Mouse (Mus musculus): Measurements from ENCODE around the gene Wdfy4. TPM values are rescaled to one million over a fixed set of nuclear protein-coding genes. Genes with fewer than 3 reads are reported as not detected.

The Wdfy4 gene
- total RNA-seq, 2 experiments from 2014 or later = 2.8 to 5.9 TPM

- no peak for DNase-seq (ENCODE audit: low spot score in 2 of 2)
These were observed 5.3 kb upstream of the Wdfy4 start for GRCm38 (mm10) chr14:33190646-33191045.

DNA sequence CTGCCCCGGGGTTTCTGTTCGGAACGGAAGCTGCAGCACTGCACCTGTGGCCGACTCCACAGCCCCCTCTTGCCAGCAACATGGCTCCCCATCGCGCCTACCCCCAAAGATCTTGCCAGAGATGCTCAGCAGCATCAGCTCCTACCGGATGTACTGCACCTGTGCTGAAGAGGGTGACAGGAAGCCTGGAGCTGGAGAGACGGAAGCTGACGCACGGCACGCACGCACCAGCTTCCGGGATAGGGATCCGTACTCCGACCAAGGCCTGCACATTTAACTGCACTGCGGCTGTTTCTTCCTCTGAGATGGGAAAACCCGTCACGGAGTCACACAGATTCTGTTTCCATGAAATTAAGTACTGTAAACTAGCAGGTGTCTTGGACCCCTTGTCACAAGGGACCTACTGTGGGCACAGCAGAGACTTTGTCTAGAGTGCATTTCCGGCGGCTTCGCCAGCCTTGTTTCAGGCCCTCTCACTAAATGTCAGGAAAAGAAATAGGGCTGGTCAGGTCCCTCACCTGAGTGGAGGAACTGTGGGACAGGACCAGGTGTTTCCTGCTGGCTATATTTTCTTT, 4.6 kb upstream of the Wdfy4 start:
- no peak for DNase-seq (ENCODE audit: low spot score in 2 of 2)

- DNase-seq (ENCODE audit: low spot score in 2 of 2) = no peak
These were observed 3.9 kb upstream of the Wdfy4 start for GRCm38 (mm10) chr14:33189230-33189629.

DNA sequence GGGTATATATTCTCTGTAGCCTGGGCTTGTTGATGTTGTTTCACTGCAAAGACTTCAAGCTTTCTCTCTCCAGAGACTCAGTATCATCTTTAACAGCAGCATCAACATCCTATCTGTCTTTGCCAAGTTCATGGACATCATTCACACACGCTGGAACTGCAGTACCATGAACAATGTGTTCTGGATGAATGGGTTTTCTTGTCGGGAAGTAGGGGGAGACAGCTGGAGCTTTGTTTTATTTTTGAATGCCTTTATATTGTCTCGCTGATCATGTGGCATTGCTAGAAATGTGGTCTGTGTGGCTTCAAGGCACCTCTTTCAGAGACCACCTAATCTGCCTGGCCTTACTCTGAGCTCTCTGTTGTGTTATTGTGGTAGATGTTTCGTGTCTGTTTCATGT, 1.9 kb upstream of the Wdfy4 start:
- no peak for DNase-seq (ENCODE audit: low spot score in 2 of 2)

- DNase-seq (ENCODE audit: low spot score in 2 of 2) = no peak
These were observed 5.2 kb downstream of the Wdfy4 start for GRCm38 (mm10) chr14:33180102-33180501.

DNA sequence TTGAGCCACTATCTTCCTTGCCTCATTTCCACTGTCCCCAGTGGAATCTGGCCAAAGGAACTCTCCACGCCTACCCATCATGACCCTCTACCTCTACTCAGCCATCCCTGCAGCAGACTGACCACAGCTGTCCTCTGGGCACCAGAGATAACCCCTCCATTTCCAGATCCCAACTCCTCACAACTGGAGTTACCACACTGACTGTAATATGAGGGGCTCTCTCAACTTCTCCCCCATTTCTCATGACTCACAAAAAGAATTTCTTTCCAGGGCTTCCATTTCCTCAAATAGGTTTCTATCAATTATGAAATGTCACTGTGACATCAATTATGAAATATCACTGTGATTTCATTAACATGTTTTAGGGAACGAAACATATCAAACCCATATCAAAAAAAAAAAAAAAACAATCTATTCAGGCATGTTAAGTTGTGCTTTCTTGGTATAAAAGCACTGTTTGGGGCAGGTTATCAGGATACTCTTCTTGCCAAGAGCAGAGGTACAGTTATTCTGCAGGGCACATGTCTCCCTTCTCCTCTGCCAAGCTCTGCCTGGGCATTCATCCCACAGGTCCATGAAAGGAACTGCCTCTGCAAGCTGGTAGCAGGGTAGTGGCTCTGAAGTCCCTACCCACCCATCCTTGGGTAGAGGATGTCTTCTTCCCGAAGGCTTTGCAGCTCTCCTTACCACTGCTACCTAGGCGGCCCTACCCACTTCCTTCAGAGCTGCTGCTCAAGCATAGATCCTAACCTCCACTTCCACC, 10.1 kb downstream of the Wdfy4 start:
- DNase-seq (ENCODE audit: low spot score in 2 of 2) = no peak

- DNase-seq (ENCODE audit: low spot score in 2 of 2) = no peak
These were observed 13.4 kb downstream of the Wdfy4 start for GRCm38 (mm10) chr14:33171942-33172341.

DNA sequence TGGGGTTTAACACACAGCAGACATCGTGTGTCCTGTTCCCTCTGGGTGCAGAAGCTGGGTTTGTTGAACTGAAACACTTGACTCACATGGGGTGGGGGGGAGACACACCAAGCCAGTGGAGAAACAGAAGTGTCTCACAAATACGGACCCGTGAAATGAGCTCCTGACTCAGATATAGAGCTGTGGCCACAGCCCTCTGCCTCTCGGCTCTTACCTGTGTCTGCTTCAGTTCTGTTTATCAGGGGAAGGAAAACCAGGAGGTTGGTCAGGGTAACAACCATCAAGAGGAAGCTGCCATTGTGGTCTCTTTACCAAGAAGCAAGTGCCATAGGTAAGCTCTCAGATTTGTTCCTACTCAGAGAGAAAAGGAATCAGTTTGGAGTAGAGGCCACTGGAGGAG, 16.6 kb downstream of the Wdfy4 start:
- no peak for DNase-seq (ENCODE audit: low spot score in 2 of 2)

- no peak for DNase-seq (ENCODE audit: low spot score in 2 of 2)
These were observed 23.1 kb downstream of the Wdfy4 start for GRCm38 (mm10) chr14:33162238-33162637.

- DNase-seq (ENCODE audit: low spot score in 2 of 2) = no peak
These were observed 27.0 kb downstream of the Wdfy4 start for GRCm38 (mm10) chr14:33158268-33158667.

DNA sequence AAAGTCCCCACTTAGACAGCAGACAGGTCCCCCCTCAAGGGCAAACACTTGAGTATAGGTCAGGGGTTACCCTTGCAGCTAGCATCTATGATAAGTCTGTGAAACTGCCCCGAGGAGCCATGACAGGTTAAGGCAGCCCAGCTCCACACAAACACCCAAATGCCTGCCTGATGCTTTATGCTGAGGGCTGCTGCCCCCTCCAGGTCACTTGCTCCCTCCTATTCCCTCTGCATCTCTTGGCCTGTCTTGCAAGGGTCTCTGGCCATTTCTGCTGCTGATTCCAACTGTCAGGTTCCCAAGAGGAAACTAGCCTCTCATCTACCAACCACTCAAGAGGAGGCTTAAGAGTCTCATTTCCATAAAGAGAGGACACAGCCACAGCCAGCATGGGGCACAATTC, 32.4 kb downstream of the Wdfy4 start:
- no peak for DNase-seq (ENCODE audit: low spot score in 2 of 2)

DNA sequence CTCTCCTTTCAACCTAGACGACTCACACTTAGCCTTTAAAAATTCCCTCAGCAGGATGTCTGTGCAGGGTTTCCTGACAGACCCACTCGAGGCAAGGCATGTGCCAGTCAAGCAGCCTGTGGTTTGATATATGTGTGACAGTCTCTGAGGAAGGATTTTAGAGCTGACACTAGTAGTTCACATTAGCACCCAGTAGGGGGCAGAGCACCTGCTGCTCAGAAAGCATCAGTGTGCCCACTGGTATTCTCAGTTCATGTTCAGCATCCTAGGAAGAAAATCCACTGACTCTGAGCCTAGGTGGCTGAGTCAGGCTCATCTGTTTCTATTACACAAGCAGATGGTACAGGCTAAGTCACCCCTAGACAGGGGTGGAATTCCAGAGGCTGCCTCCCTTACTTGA, 39.0 kb downstream of the Wdfy4 start:
- DNase-seq (ENCODE audit: low spot score in 2 of 2) = no peak

DNA sequence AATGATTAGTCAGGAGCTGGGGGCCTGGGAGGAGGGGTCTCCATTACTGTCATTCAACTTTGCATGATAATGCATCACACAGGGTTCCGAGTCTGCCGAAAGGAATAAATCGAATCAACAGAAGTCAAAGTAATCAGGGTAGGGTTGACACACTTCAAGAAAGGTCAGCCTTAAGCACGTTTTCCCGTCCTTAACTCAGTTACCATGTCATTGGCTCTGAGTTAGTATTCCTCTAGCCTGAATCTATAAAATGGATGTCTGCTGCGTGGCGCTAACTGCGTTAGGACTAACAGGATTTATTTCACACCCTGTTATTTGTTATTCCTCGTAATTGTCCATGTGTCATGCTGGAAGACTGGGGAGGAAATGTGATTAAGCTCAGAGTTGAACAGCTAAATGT, 48.5 kb downstream of the Wdfy4 start:
- DNase-seq (ENCODE audit: low spot score in 2 of 2) = no peak

- DNase-seq (ENCODE audit: low spot score in 2 of 2) = no peak
These were observed 50.1 kb downstream of the Wdfy4 start for GRCm38 (mm10) chr14:33135170-33135569.

DNA sequence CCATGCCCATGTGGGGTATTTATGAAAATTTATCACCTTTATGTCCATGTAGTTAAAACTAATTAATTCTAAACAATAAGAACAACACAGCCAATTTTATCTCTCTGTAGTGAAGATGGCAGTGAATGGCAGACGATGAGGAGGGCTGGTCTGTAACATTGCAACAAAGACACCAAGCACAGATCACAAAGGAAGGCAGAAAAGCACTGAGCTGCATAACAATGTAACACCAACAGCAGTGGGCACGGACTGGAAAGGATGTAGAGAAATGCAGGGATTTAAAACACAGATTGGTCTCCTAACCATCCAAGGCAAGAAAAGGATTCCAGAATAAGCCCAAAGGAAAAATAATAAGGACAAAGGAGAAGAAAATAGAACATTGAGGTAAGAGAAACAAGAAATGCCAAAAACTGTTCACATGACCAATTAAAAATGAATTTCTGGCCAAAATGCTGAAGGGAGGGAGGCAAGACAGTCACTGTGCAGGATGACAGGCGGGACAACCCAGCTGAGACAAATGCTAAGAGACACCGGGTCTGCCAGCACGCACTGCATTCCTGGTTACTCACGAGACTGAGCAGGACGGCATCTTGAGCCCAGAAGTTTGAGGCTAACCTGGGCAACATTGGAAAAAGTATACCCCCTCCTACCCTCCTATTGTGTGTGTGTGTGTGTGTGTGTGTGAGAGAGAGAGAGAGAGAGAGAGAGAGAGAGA, 54.1 kb downstream of the Wdfy4 start:
- DNase-seq (ENCODE audit: low spot score in 2 of 2) = no peak

- DNase-seq (ENCODE audit: low spot score in 2 of 2) = no peak
These were observed 68.7 kb downstream of the Wdfy4 start for GRCm38 (mm10) chr14:33116590-33116989.

- no peak for DNase-seq (ENCODE audit: low spot score in 2 of 2)
These were observed 80.5 kb downstream of the Wdfy4 start for GRCm38 (mm10) chr14:33104809-33105208.

DNA sequence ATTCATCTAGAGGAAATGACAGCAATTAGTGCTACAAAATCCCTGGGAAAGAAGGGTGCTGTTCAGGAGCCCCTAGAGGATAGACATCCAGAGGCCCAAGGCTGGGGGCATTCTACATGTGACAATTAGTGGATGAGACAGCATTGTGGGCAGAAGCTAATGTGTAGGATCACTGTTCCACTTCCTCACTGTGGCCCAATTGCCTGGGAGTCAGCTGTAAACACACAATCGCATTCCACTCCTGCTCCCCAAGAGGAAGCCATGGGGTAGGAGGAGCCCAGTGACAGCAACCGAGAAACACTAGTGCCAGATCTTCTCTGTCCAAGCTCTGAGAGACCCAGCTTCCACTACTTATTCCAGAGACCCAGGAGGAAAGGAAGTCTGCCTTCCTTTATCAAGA, 83.7 kb downstream of the Wdfy4 start:
- DNase-seq (ENCODE audit: low spot score in 2 of 2) = no peak

DNA sequence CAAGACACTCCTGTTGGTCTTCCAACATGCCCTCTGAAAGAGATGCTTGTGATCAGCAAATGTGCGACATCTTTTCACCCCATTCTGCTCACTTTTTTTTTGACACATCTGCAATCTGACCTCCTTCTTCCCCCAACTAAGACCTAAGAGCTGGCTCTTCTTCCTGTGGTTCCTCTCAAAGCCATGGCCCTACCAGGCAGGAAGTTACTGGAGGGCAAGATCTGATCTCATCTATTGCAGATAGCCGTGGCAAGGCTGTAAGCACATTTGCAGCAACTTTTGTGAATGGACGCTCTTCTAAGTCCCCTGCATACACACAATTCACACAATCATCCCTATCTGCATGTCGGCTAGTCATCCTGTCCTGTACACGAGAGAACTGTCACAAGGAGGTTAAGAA, 85.4 kb downstream of the Wdfy4 start:
- no peak for DNase-seq (ENCODE audit: low spot score in 2 of 2)

- DNase-seq (ENCODE audit: low spot score in 2 of 2) = no peak
These were observed 86.2 kb downstream of the Wdfy4 start for GRCm38 (mm10) chr14:33099111-33099510.

- DNase-seq (ENCODE audit: low spot score in 2 of 2) = no peak
These were observed 88.8 kb downstream of the Wdfy4 start for GRCm38 (mm10) chr14:33096462-33096861.

DNA sequence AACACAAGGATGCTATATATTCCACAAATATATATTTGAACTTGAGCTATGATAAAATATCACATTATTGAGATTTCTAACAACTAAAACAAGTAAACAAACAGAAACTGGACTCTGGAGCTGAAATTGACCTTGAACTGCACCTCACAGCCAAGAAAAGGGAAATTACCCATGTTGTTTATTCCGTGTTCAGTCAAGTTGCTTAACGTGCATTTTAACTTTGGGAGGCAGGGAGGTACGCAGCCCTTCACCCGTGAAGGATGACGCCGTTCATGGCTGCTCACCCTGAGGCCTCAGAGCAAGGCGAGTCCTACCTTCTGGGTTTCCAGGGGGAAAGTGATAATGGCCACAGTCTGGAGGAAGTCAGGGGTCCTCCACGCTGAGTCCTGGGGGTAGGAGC, 102.0 kb downstream of the Wdfy4 start:
- DNase-seq (ENCODE audit: low spot score in 2 of 2) = no peak

GRCm38 (mm10) chr14:33082301-33082700, 103.0 kb downstream of the Wdfy4 start:
- no peak for DNase-seq (ENCODE audit: low spot score in 2 of 2)
